Mouse (Mus musculus): ENCODE data around the gene Sbf1. TPM values are rescaled to one million over a fixed set of nuclear protein-coding genes. Genes with fewer than 3 reads are reported as not detected.

The Sbf1 gene
- polyA plus RNA-seq, 1 experiment from 2014 or later = 103 TPM

GRCm38 (mm10) chr15:89295580-89296165 lies 19.4 kb downstream of the Sbf1 start:
- Histone ChIP-seq H3K36me3 (ENCODE audit: control insufficient read depth, insufficient read depth, low read length) (peaks cover 90% of the 10 kb centered on the region), H3K9ac (replicated peaks; ENCODE audit: low read length) (no peak overlapping the region), H3K4me1 (ENCODE audit: control insufficient read depth, insufficient read depth, low read length) (no peaks in the 10 kb centered on the region), H3K9me3 (ENCODE audit: control insufficient read depth, low read length) (no peaks in the 10 kb centered on the region), H3K27ac (replicated peaks; ENCODE audit: low read depth, low read length) (no peak overlapping the region), H3K4me3 (replicated peaks; ENCODE audit: low read depth, low read length) (no peak overlapping the region), H3K27me3 (ENCODE audit: control insufficient read depth, insufficient read depth, low read length) (no peaks in the 10 kb centered on the region), H3K4me2 (ENCODE audit: low read length) (no peak overlapping the region)
- ATAC-seq (ENCODE audit: low FRiP score, low TSS enrichment) (no peak), DNase-seq (no peak)
- WGBS = 98% methylated on average over 8 of the region's 8 CpGs

GRCm38 (mm10) chr15:89293778-89294177 lies 21.3 kb downstream of the Sbf1 start:
- H3K9ac ChIP-seq (replicated peaks; ENCODE audit: low read length) = no peak overlapping the region
- no peak overlapping the region for H3K4me2 ChIP-seq (ENCODE audit: low read length)
- H3K4me1 ChIP-seq (ENCODE audit: control insufficient read depth, insufficient read depth, low read length) = no peaks in the 10 kb centered on the region
- DNase-seq (no peak), ATAC-seq (ENCODE audit: low FRiP score, low TSS enrichment) (no peak)
- WGBS = 95% methylated on average over 10 of the region's 10 CpGs
- no peaks in the 10 kb centered on the region for H3K27me3 ChIP-seq (ENCODE audit: control insufficient read depth, insufficient read depth, low read length)
- peaks cover 91% of the 10 kb centered on the region for H3K36me3 ChIP-seq (ENCODE audit: control insufficient read depth, insufficient read depth, low read length)
- H3K4me3 ChIP-seq (replicated peaks; ENCODE audit: low read depth, low read length) = no peak overlapping the region
- no peaks in the 10 kb centered on the region for H3K9me3 ChIP-seq (ENCODE audit: control insufficient read depth, low read length)
- H3K27ac ChIP-seq (replicated peaks; ENCODE audit: low read depth, low read length) = no peak overlapping the region

GRCm38 (mm10) chr15:89292795-89293194 lies 22.3 kb downstream of the Sbf1 start:
- Histone ChIP-seq H3K4me2 (ENCODE audit: low read length) (no peak overlapping the region), H3K4me3 (replicated peaks; ENCODE audit: low read depth, low read length) (no peak overlapping the region), H3K36me3 (ENCODE audit: control insufficient read depth, insufficient read depth, low read length) (peaks cover 95% of the 10 kb centered on the region), H3K27me3 (ENCODE audit: control insufficient read depth, insufficient read depth, low read length) (no peaks in the 10 kb centered on the region), H3K4me1 (ENCODE audit: control insufficient read depth, insufficient read depth, low read length) (no peaks in the 10 kb centered on the region), H3K27ac (replicated peaks; ENCODE audit: low read depth, low read length) (no peak overlapping the region), H3K9ac (replicated peaks; ENCODE audit: low read length) (no peak overlapping the region), H3K9me3 (ENCODE audit: control insufficient read depth, low read length) (no peaks in the 10 kb centered on the region)
- DNase-seq (no peak), ATAC-seq (ENCODE audit: low FRiP score, low TSS enrichment) (no peak)
- WGBS = 91% methylated on average over 2 of the region's 2 CpGs

DNA sequence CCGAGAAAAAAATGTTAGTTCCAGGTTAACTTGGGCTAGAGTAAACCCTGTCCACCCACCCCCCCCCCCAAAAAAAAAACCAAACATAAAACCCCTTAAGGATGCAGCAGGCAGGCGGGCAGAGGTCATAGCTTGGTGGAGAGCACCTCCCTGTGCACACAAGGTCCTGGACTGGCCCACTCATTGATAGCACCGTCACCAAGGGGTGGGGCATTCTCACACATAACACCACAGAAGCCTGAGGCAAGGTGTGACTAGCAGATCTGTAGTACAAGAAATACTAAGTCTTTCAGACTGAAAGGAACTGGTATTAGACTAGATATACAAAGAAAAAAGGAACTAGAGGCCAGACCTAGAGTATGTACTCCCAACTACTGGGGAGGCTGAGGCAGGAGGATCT lies 23.6 kb downstream of the Sbf1 start:
- H3K4me1 ChIP-seq (ENCODE audit: control insufficient read depth, insufficient read depth, low read length) = no peaks in the 10 kb centered on the region
- no peak overlapping the region for H3K4me3 ChIP-seq (replicated peaks; ENCODE audit: low read depth, low read length)
- H3K4me2 ChIP-seq (ENCODE audit: low read length) = no peak overlapping the region
- 92% methylated on average over 3 of the region's 3 CpGs for WGBS
- H3K27ac ChIP-seq (replicated peaks; ENCODE audit: low read depth, low read length) = no peak overlapping the region
- ATAC-seq (ENCODE audit: low FRiP score, low TSS enrichment) (no peak), DNase-seq (no peak)
- H3K27me3 ChIP-seq (ENCODE audit: control insufficient read depth, insufficient read depth, low read length) = no peaks in the 10 kb centered on the region
- H3K9me3 ChIP-seq (ENCODE audit: control insufficient read depth, low read length) = no peaks in the 10 kb centered on the region
- no peak overlapping the region for H3K9ac ChIP-seq (replicated peaks; ENCODE audit: low read length)
- H3K36me3 ChIP-seq (ENCODE audit: control insufficient read depth, insufficient read depth, low read length) = peaks cover 98% of the 10 kb centered on the region

- H3K36me3 ChIP-seq (ENCODE audit: control insufficient read depth, insufficient read depth, low read length) = peaks cover 95% of the 10 kb centered on the region
- no peak overlapping the region for H3K27ac ChIP-seq (replicated peaks; ENCODE audit: low read depth, low read length)
- ATAC-seq (ENCODE audit: low FRiP score, low TSS enrichment) (no peak), DNase-seq (no peak)
- no peaks in the 10 kb centered on the region for H3K9me3 ChIP-seq (ENCODE audit: control insufficient read depth, low read length)
- no peaks in the 10 kb centered on the region for H3K27me3 ChIP-seq (ENCODE audit: control insufficient read depth, insufficient read depth, low read length)
- H3K4me2 ChIP-seq (ENCODE audit: low read length) = no peak overlapping the region
- H3K4me3 ChIP-seq (replicated peaks; ENCODE audit: low read depth, low read length) = no peak overlapping the region
- WGBS = 94% methylated on average over 11 of the region's 11 CpGs
- no peaks in the 10 kb centered on the region for H3K4me1 ChIP-seq (ENCODE audit: control insufficient read depth, insufficient read depth, low read length)
- H3K9ac ChIP-seq (replicated peaks; ENCODE audit: low read length) = no peak overlapping the region
Observed at GRCm38 (mm10) chr15:89289455-89289854, 25.7 kb downstream of the Sbf1 start.

- 93% methylated on average over 23 of the region's 23 CpGs for WGBS
- no peak for ATAC-seq (ENCODE audit: low FRiP score, low TSS enrichment)
Observed at GRCm38 (mm10) chr15:89288227-89288767, 26.8 kb downstream of the Sbf1 start.

GRCm38 (mm10) chr15:89286582-89286981 lies 28.5 kb downstream of the Sbf1 start:
- ATAC-seq (ENCODE audit: low FRiP score, low TSS enrichment) = no peak
- H3K36me3 ChIP-seq (ENCODE audit: control insufficient read depth, insufficient read depth, low read length) = peaks cover 95% of the 10 kb centered on the region
- WGBS = 91% methylated on average over 5 of the region's 5 CpGs
- no peaks in the 10 kb centered on the region for H3K27me3 ChIP-seq (ENCODE audit: control insufficient read depth, insufficient read depth, low read length)
- no peak for DNase-seq
- no peaks in the 10 kb centered on the region for H3K9me3 ChIP-seq (ENCODE audit: control insufficient read depth, low read length)
- no peak overlapping the region for H3K4me3 ChIP-seq (replicated peaks; ENCODE audit: low read depth, low read length)
- no peak overlapping the region for H3K27ac ChIP-seq (replicated peaks; ENCODE audit: low read depth, low read length)
- no peaks in the 10 kb centered on the region for H3K4me1 ChIP-seq (ENCODE audit: control insufficient read depth, insufficient read depth, low read length)
- H3K4me2 ChIP-seq (ENCODE audit: low read length) = no peak overlapping the region
- H3K9ac ChIP-seq (replicated peaks; ENCODE audit: low read length) = no peak overlapping the region

More at GRCm38 (mm10) chr15:89288227-89288767, 26.8 kb downstream of the Sbf1 start:
- Histone ChIP-seq H3K27me3 (ENCODE audit: control insufficient read depth, insufficient read depth, low read length) (no peaks in the 10 kb centered on the region), H3K4me2 (ENCODE audit: low read length) (no peak overlapping the region), H3K4me1 (ENCODE audit: control insufficient read depth, insufficient read depth, low read length) (no peaks in the 10 kb centered on the region), H3K27ac (replicated peaks; ENCODE audit: low read depth, low read length) (no peak overlapping the region), H3K9ac (replicated peaks; ENCODE audit: low read length) (no peak overlapping the region), H3K9me3 (ENCODE audit: control insufficient read depth, low read length) (no peaks in the 10 kb centered on the region), H3K4me3 (replicated peaks; ENCODE audit: low read depth, low read length) (no peak overlapping the region), H3K36me3 (ENCODE audit: control insufficient read depth, insufficient read depth, low read length) (peaks cover 95% of the 10 kb centered on the region)
- no peak for DNase-seq

DNA sequence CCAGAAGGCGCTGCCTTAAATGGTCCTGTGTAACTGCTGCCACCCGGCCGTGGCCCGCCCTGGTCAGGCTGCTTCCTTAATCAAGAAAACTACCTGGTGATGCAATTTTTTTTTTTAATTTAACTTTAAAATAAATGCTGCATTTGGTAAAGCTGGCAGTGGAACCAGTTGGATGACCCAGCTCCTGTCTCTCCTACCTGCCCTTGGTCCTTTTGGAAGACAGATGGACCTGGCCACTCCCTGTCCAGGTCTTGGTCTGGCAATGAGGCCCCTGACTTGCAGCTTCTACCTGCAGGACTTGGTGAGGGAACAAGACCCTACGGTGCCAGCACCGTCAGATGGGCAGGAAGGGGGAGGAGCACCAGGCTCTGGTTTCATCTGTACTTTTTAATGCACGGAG lies 29.0 kb downstream of the Sbf1 start:
- H3K9ac ChIP-seq (replicated peaks; ENCODE audit: low read length) = no peak overlapping the region
- H3K27ac ChIP-seq (replicated peaks; ENCODE audit: low read depth, low read length) = no peak overlapping the region
- no peak overlapping the region for H3K4me3 ChIP-seq (replicated peaks; ENCODE audit: low read depth, low read length)
- 91% methylated on average over 7 of the region's 7 CpGs for WGBS
- no peak overlapping the region for H3K4me2 ChIP-seq (ENCODE audit: low read length)
- H3K9me3 ChIP-seq (ENCODE audit: control insufficient read depth, low read length) = no peaks in the 10 kb centered on the region
- DNase-seq (no peak), ATAC-seq (ENCODE audit: low FRiP score, low TSS enrichment) (no peak)
- no peaks in the 10 kb centered on the region for H3K4me1 ChIP-seq (ENCODE audit: control insufficient read depth, insufficient read depth, low read length)
- H3K36me3 ChIP-seq (ENCODE audit: control insufficient read depth, insufficient read depth, low read length) = peaks cover 97% of the 10 kb centered on the region
- no peaks in the 10 kb centered on the region for H3K27me3 ChIP-seq (ENCODE audit: control insufficient read depth, insufficient read depth, low read length)

- Histone ChIP-seq H3K4me1 (ENCODE audit: control insufficient read depth, insufficient read depth, low read length) (no peaks in the 10 kb centered on the region), H3K9me3 (ENCODE audit: control insufficient read depth, low read length) (no peaks in the 10 kb centered on the region), H3K4me2 (ENCODE audit: low read length) (no peak overlapping the region), H3K27ac (replicated peaks; ENCODE audit: low read depth, low read length) (no peak overlapping the region), H3K9ac (replicated peaks; ENCODE audit: low read length) (no peak overlapping the region), H3K36me3 (ENCODE audit: control insufficient read depth, insufficient read depth, low read length) (peaks cover 97% of the 10 kb centered on the region), H3K4me3 (replicated peaks; ENCODE audit: low read depth, low read length) (no peak overlapping the region), H3K27me3 (ENCODE audit: control insufficient read depth, insufficient read depth, low read length) (no peaks in the 10 kb centered on the region)
- DNase-seq (no peak), ATAC-seq (ENCODE audit: low FRiP score, low TSS enrichment) (no peak)
- WGBS = 97% methylated on average over 5 of the region's 5 CpGs
Observed at GRCm38 (mm10) chr15:89285478-89285877, 29.6 kb downstream of the Sbf1 start.
